Mouse (Mus musculus) myocyte (in vitro differentiated cells): ENCODE data around the gene Hpgds.

Experiments used
- CEBPB ChIP-seq: IDR thresholded peaks from 2 replicates; pipeline ENCODE4 v1.6.1; 2011; ENCODE audit warnings: mild to moderate bottlenecking, moderate library complexity; ENCODE audit not compliant: poor library complexity, insufficient read depth, severe bottlenecking
- E2F4 ChIP-seq: IDR thresholded peaks from one replicate; pipeline ENCODE4 v1.6.1; 2011; ENCODE audit warnings: mild to moderate bottlenecking, control low read depth, moderate library complexity; ENCODE audit not compliant: insufficient read depth
- MAX ChIP-seq: IDR thresholded peaks from one replicate; pipeline ENCODE4 v1.6.1; 2011; ENCODE audit warnings: low read depth, mild to moderate bottlenecking, control low read depth
- MYOD1 ChIP-seq, 3 experiments: IDR thresholded peaks; one replicate each; pipeline ENCODE4 v1.6.1; 2011; ENCODE audit warnings: control low read depth in 2 of 3, low read depth in 2 of 3, mild to moderate bottlenecking in 2 of 3, moderate library complexity in 1 of 3; ENCODE audit not compliant: insufficient read length in 2 of 3, control insufficient read depth in 1 of 3
- MYOG ChIP-seq, 3 experiments: IDR thresholded peaks; one replicate each; pipeline ENCODE4 v1.6.1; 2011; ENCODE audit warnings: control low read depth in 2 of 3, low read depth in 2 of 3, mild to moderate bottlenecking in 2 of 3; ENCODE audit not compliant: insufficient read length in 2 of 3, control insufficient read depth in 1 of 3, insufficient read depth in 1 of 3
- POLR2A ChIP-seq: IDR thresholded peaks from one replicate; pipeline ENCODE4 v1.6.1; 2011; ENCODE audit warnings: low read depth, mild to moderate bottlenecking, control low read depth, moderate library complexity; ENCODE audit not compliant: insufficient read length
- USF1 ChIP-seq: IDR thresholded peaks from one replicate; pipeline ENCODE4 v1.6.1; 2011; ENCODE audit warnings: low read depth, mild to moderate bottlenecking, control low read depth, moderate library complexity

GRCm38 (mm10) chr6:65164977-65165376 lies 20.3 kb upstream of the Hpgds start:
- no peak for TF ChIP-seq POLR2A
- no peak for TF ChIP-seq E2F4
- TF ChIP-seq CEBPB = no peak
- no peak for TF ChIP-seq MYOG (IDR thresholded peaks at IDR 0.05; ENCODE audit: control insufficient read depth in 1 of 3, insufficient read depth in 1 of 3, insufficient read length in 2 of 3, low read depth in 2 of 3)
- no peak for TF ChIP-seq MAX
- TF ChIP-seq USF1 = no peak
- TF ChIP-seq MYOD1 (IDR thresholded peaks at IDR 0.05; ENCODE audit: control insufficient read depth in 1 of 3, insufficient read length in 2 of 3, low read depth in 2 of 3) = no peak
